Mouse (Mus musculus) midbrain, embryonic 14.5 days (tissue): ENCODE measurements around the gene Ppfia1. TPM values are rescaled to one million over a fixed set of nuclear protein-coding genes. Genes with fewer than 3 reads are reported as not detected.

ENCODE experiments used
- ATAC-seq: fragments of 200-750 bp; cut with Nextera tagmentation; 2 replicates; pipeline ENCODE4 v1.8.0; 2017; ENCODE audit warnings: moderate number of reproducible peaks, moderate library complexity; ENCODE audit not compliant: low FRiP score, low TSS enrichment
- DNase-seq: peaks from one replicate; pipeline ENCODE4 v3.0.0-alpha.2; 2015
- H3K27ac ChIP-seq: fragments of 300-500 bp; sonication (generic); replicated peaks from 2 replicates; pipeline ENCODE4 v1.5.1; 2014; ENCODE audit warnings: mild to moderate bottlenecking, low read depth, low read length, moderate library complexity
- H3K27me3 ChIP-seq: fragments of 300-500 bp; sonication (generic); 2 replicates; pipeline ENCODE4 v1.6.1; 2014; ENCODE audit warnings: low read length, control low read depth, mixed read lengths; ENCODE audit not compliant: control insufficient read depth, insufficient read depth
- H3K36me3 ChIP-seq: fragments of 300-500 bp; sonication (generic); 2 replicates; pipeline ENCODE4 v1.6.1; 2014; ENCODE audit warnings: low read length, control low read depth; ENCODE audit not compliant: control insufficient read depth, insufficient read depth
- H3K4me1 ChIP-seq: fragments of 300-500 bp; sonication (generic); 2 replicates; pipeline ENCODE4 v1.6.1; 2014; ENCODE audit warnings: mild to moderate bottlenecking, antibody characterized with exemption, low read length, control low read depth; ENCODE audit not compliant: control insufficient read depth, insufficient read depth
- H3K4me2 ChIP-seq: fragments of 300-500 bp; sonication (generic); 2 replicates; pipeline ENCODE4 v1.6.1; 2014; ENCODE audit warnings: mild to moderate bottlenecking, low read length, moderate library complexity
- H3K4me3 ChIP-seq: fragments of 300-500 bp; sonication (generic); replicated peaks from 2 replicates; pipeline ENCODE4 v1.5.1; 2014; ENCODE audit warnings: low read depth, low read length
- H3K9ac ChIP-seq: fragments of 300-500 bp; sonication (generic); replicated peaks from 2 replicates; pipeline ENCODE4 v1.6.1; 2014; ENCODE audit warnings: mild to moderate bottlenecking, low read length, moderate library complexity
- H3K9me3 ChIP-seq: fragments of 300-500 bp; sonication (generic); 2 replicates; pipeline ENCODE4 v1.6.1; 2016; ENCODE audit warnings: low read length, control low read depth, mixed read lengths; ENCODE audit not compliant: control insufficient read depth
- WGBS: fragments of 180-500 bp; shearing (Covaris S2); extraction: QIAGEN DNeasy Blood & Tissue Kit; methylation state at CpG from one replicate; pipeline ENCODE4 v1.1.7; 2014; 5-methylcytosine and 5-hydroxymethylcytosine counted together
- polyA plus RNA-seq: library from polyadenylated mRNA; unstranded; fragments of >200 nt; fragmentation: Nextera tagmentation; extraction: Ambion mirVana; gene quantifications from 2 replicates; pipeline ENCODE4 v1.2.1, GENCODE M21; 2014

Gene Ppfia1
- polyA plus RNA-seq, 1 experiment from 2014 or later, result 33.3 TPM

GRCm38 (mm10) chr7:144480314-144480713 lies 73.2 kb downstream of the Ppfia1 start:
- no peak for ATAC-seq

GRCm38 (mm10) chr7:144479569-144479968 lies 74.0 kb downstream of the Ppfia1 start:
- Histone ChIP-seq H3K4me2 (no peak overlapping the region), H3K9me3 (no peaks in the 10 kb centered on the region), H3K4me3 (no peak overlapping the region), H3K36me3 (peaks cover 83% of the 10 kb centered on the region), H3K9ac (no peak overlapping the region), H3K4me1 (no peaks in the 10 kb centered on the region), H3K27me3 (no peaks in the 10 kb centered on the region), H3K27ac (no peak overlapping the region)
- WGBS, result 97% methylated on average over 1 of the region's 1 CpGs
- DNase-seq (no peak), ATAC-seq (no peak)

More at GRCm38 (mm10) chr7:144480314-144480713, 73.2 kb downstream of the Ppfia1 start:
- no peaks in the 10 kb centered on the region for H3K4me1 ChIP-seq
- no peak overlapping the region for H3K4me2 ChIP-seq
- H3K36me3 ChIP-seq, result peaks cover 90% of the 10 kb centered on the region
- H3K9me3 ChIP-seq, result no peaks in the 10 kb centered on the region
- no peak overlapping the region for H3K27ac ChIP-seq
- H3K9ac ChIP-seq, result no peak overlapping the region
- no peak for DNase-seq
- no peak overlapping the region for H3K4me3 ChIP-seq
- H3K27me3 ChIP-seq, result no peaks in the 10 kb centered on the region

- 89% methylated on average over 3 of the region's 3 CpGs for WGBS
Measured at GRCm38 (mm10) chr7:144475741-144476140, 77.8 kb downstream of the Ppfia1 start.

GRCm38 (mm10) chr7:144473486-144473885 lies 80.0 kb downstream of the Ppfia1 start:
- Histone ChIP-seq H3K36me3 (peaks cover 23% of the 10 kb centered on the region), H3K4me2 (no peak overlapping the region), H3K4me3 (no peak overlapping the region), H3K27ac (no peak overlapping the region), H3K4me1 (peaks cover 14% of the 10 kb centered on the region; the same call in 1 of the 2 replicates), H3K27me3 (no peaks in the 10 kb centered on the region), H3K9ac (no peak overlapping the region), H3K9me3 (no peaks in the 10 kb centered on the region)
- 69% methylated on average over 4 of the region's 4 CpGs for WGBS
- no peak for ATAC-seq
- no peak for DNase-seq

More at GRCm38 (mm10) chr7:144475741-144476140, 77.8 kb downstream of the Ppfia1 start:
- Histone ChIP-seq H3K36me3 (peaks cover 46% of the 10 kb centered on the region), H3K9ac (no peak overlapping the region), H3K9me3 (no peaks in the 10 kb centered on the region), H3K4me2 (no peak overlapping the region), H3K27ac (no peak overlapping the region), H3K4me3 (no peak overlapping the region), H3K4me1 (peaks cover 3% of the 10 kb centered on the region; the same call in 1 of the 2 replicates), H3K27me3 (no peaks in the 10 kb centered on the region)
- ATAC-seq (no peak), DNase-seq (no peak)

DNA sequence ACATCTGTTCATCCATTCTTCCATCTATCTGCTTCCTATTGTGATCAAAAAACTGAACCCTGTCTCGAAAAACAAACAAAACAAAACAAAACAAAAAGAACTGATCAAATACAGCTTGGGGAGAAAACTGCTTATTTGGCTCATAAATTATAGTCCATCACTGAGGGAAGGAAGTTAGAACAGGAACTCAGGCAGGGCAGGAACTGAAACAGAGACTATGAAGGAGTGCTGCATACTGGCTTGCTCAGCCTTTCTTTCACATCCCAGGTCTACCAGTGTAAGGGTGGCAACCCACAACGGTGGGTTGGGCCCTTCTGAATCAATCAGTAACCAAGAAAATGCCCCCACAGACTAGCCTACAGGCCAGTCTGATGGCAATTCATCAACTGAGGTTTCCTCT lies 82.4 kb downstream of the Ppfia1 start:
- Histone ChIP-seq H3K36me3 (peaks cover 7% of the 10 kb centered on the region), H3K4me2 (peak overlapping the region; percentile 91), H3K27me3 (no peaks in the 10 kb centered on the region), H3K9ac (peak overlapping the region; percentile 95), H3K4me1 (peaks cover 14% of the 10 kb centered on the region; the same call in 1 of the 2 replicates), H3K27ac (peak overlapping the region; percentile 79), H3K9me3 (no peaks in the 10 kb centered on the region), H3K4me3 (peak overlapping the region; percentile 89)
- 87% methylated on average over 2 of the region's 2 CpGs for WGBS
- ATAC-seq (no peak), DNase-seq (no peak)

GRCm38 (mm10) chr7:144470545-144471059 lies 82.9 kb downstream of the Ppfia1 start, which contains the start of gene Cttn:
TSS of gene Cttn (minus strand) at chr7:144471009.
- ATAC-seq, result peak; percentile 95
- peak within 1 kb of the TSS; percentile 95 for H3K9ac ChIP-seq
- no peaks in the 10 kb centered on the region for H3K27me3 ChIP-seq
- H3K36me3 ChIP-seq, result peaks cover 5% of the 10 kb centered on the region
- H3K4me3 ChIP-seq, result peak within 1 kb of the TSS; percentile 89
- DNase-seq, result peak; percentile 95
- H3K9me3 ChIP-seq, result no peaks in the 10 kb centered on the region
- H3K4me1 ChIP-seq, result peaks cover 14% of the 10 kb centered on the region; the same call in 1 of the 2 replicates
- H3K4me2 ChIP-seq, result peak within 1 kb of the TSS; percentile 91
- H3K27ac ChIP-seq, result peak within 1 kb of the TSS; percentile 79
- under 1% methylated on average over 30 of the region's 30 CpGs for WGBS

- ATAC-seq, result peak; percentile 35
- no peaks in the 10 kb centered on the region for H3K9me3 ChIP-seq
- DNase-seq, result no peak
- peak overlapping the region; percentile 95 for H3K9ac ChIP-seq
- H3K27me3 ChIP-seq, result no peaks in the 10 kb centered on the region
- peak overlapping the region; percentile 79 for H3K27ac ChIP-seq
- peaks cover 14% of the 10 kb centered on the region; the same call in 1 of the 2 replicates for H3K4me1 ChIP-seq
- WGBS, result 1% methylated on average over 31 of the region's 31 CpGs
- H3K4me2 ChIP-seq, result peak overlapping the region; percentile 91
- peaks cover 8% of the 10 kb centered on the region for H3K36me3 ChIP-seq
- peak overlapping the region; percentile 89 for H3K4me3 ChIP-seq
Measured at GRCm38 (mm10) chr7:144469908-144470544, 83.5 kb downstream of the Ppfia1 start.

DNA sequence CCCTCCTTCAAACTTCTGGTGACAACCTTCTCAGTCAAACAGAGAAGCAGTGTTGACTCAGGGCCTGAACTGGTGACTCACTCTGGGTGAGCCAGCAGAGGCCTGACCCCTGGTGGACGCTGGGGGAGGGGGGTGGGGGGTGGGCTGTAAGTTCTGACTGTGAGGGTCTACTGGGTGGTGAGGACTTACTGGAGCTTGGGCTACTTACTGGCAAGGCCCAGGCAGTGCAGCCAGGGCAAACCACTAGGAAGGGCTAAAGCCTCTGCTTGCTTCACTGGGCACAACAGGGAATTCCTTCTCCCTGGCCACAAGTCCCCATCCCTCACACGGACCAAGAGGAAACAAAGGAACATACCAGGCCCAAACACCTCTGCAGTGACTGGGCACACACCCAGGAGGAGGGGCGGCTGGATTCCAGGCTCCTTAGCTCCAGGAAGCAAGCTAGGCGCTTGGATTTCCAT lies 84.3 kb downstream of the Ppfia1 start:
- DNase-seq, result no peak
- Histone ChIP-seq H3K9me3 (no peaks in the 10 kb centered on the region), H3K36me3 (peaks cover 17% of the 10 kb centered on the region), H3K4me3 (peak overlapping the region; percentile 89), H3K27ac (no peak overlapping the region), H3K4me2 (peak overlapping the region; percentile 91), H3K9ac (peak overlapping the region; percentile 95), H3K27me3 (no peaks in the 10 kb centered on the region), H3K4me1 (peaks cover 14% of the 10 kb centered on the region; the same call in 1 of the 2 replicates)
- ATAC-seq, result no peak
- 10% methylated on average over 4 of the region's 4 CpGs for WGBS
